In the genomic region with DNA sequence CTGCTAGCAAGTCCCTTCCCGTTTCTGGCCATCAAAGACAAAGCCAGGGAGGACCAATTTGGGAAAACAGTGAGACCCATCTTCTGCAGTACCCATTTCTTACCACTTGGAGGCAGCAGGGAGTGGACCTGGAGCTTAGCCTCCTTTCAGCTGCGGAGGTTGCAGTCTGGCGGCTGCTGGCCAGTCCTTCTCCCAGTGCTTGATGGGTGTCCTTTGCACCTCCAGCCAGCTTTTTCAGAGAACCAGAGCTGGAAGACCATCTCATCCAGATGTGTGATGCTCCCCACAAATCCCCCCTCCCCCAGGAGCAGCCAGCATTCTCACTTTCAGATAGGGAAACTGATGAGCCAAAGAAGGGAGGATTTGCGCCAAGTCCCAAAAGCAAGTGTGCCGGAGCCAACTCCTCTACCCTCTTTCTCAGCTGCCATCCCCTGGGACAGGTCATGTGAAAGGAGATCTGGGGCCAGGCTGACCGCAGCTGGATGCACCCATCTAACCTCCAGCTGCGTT, we compare ENCODE assay signal across 8 mouse cellular contexts. TPM values are rescaled to one million over a fixed set of nuclear protein-coding genes. Genes with fewer than 3 reads are reported as not detected.
A peak's percentile ranks its signal among the peaks of the same experiment; 100 is the strongest.
DNase-seq lines count a peak whose midpoint lies in the region; ATAC-seq and TF ChIP-seq lines count a peak whose summit lies in the region.

No protein-coding gene starts in this region.

- H3K4me1 ChIP-seq in heart, embryonic 11.5 days (ENCODE audit: control insufficient read depth, insufficient read depth, low read length) = peaks cover 8% of the 10 kb centered on the region
- H3K4me1 ChIP-seq in embryonic facial prominence, embryonic 10.5 days = peaks cover 8% of the 10 kb centered on the region
- no peaks in the 10 kb centered on the region for H3K4me1 ChIP-seq in small intestine, adult 2 months (ENCODE audit: control insufficient read depth, insufficient read depth, insufficient read length, low read length)

- H3K27ac ChIP-seq in heart, embryonic 11.5 days (ENCODE audit: low read depth, low read length) = no peak overlapping the region
- no peak overlapping the region for H3K27ac ChIP-seq in embryonic facial prominence, embryonic 10.5 days (replicated peaks)
- 0 out of 2 replicates have a peak overlapping the region, but pooled peaks have one; percentile 18 for H3K27ac ChIP-seq in layer of hippocampus, adult 2 months
- H3K27ac ChIP-seq in small intestine, adult 2 months (ENCODE audit: insufficient read depth, low read depth, low read length) = no peak overlapping the region

- intact Hi-C loops in heart, postnatal 36 days (cut with DNase I) = loop anchor here (1.0 kb wide), 1 partner anchor 46 kb away; no protein-coding TSS in a partner anchor

- peaks cover 11% of the 10 kb centered on the region for H3K27me3 ChIP-seq in heart, embryonic 11.5 days (ENCODE audit: control insufficient read depth, insufficient read depth, low read length)
- H3K27me3 ChIP-seq in embryonic facial prominence, embryonic 10.5 days (replicated peaks; ENCODE audit: low read depth, poor library complexity, severe bottlenecking) = peaks cover 20% of the 10 kb centered on the region
- no peaks in the 10 kb centered on the region for H3K27me3 ChIP-seq in small intestine, adult 2 months (ENCODE audit: control insufficient read depth, insufficient read depth, low read length)

- H3K9ac ChIP-seq in heart, embryonic 11.5 days (ENCODE audit: low read depth, low read length) = no peak overlapping the region

- TF ChIP-seq CTCF in layer of hippocampus, adult 2 months (conservative IDR thresholded peaks at IDR 0.05) = peak; percentile 96
- TF ChIP-seq CTCF in small intestine, adult 2 months (IDR thresholded peaks at IDR 0.05; ENCODE audit: extremely low read depth, insufficient read length, insufficient replicate concordance, low read depth, low read length) = peak; percentile 79; the same call in 1 of the 2 replicates

- 32% methylated on average over 7 of the region's 7 CpGs for WGBS in heart, embryonic 11.5 days (ENCODE audit: insufficient replicate concordance)
- WGBS in embryonic facial prominence, embryonic 10.5 days = 41% methylated on average over 7 of the region's 7 CpGs
- 35% methylated on average over 7 of the region's 7 CpGs for WGBS in small intestine, adult 2 months

- no peaks in the 10 kb centered on the region for H3K9me3 ChIP-seq in heart, embryonic 11.5 days (replicated peaks; ENCODE audit: control insufficient read depth, low read length)
- no peaks in the 10 kb centered on the region for H3K9me3 ChIP-seq in embryonic facial prominence, embryonic 10.5 days

- DNase-seq in heart, adult 11 months = peak; percentile 98
- DNase-seq in adrenal gland, postnatal 25 days = peak; percentile 61
- peak; percentile 74 for DNase-seq in embryonic facial prominence, embryonic 10.5 days (ENCODE audit: low spot score)
- DNase-seq in heart, postnatal 36 days = peak; percentile 78
- DNase-seq in layer of hippocampus, adult 2 months (ENCODE audit: low spot score in 2 of 2) = peak; percentile 65 to 80
- DNase-seq in lung, postnatal 25 days (ENCODE audit: low spot score) = peak; percentile 59

- no peak overlapping the region for H3K4me3 ChIP-seq in heart, embryonic 11.5 days (ENCODE audit: low read depth, low read length)
- H3K4me3 ChIP-seq in embryonic facial prominence, embryonic 10.5 days = no peak overlapping the region
- H3K4me3 ChIP-seq in layer of hippocampus, adult 2 months = no peak overlapping the region; the same call in 1 of the 2 replicates
- no peak overlapping the region for H3K4me3 ChIP-seq in small intestine, adult 2 months (ENCODE audit: low read depth, low read length)

- no peak overlapping the region for H3K4me2 ChIP-seq in heart, embryonic 11.5 days

- H3K36me3 ChIP-seq in heart, embryonic 11.5 days (ENCODE audit: control insufficient read depth, insufficient read depth, low read length) = no peaks in the 10 kb centered on the region
- no peaks in the 10 kb centered on the region for H3K36me3 ChIP-seq in embryonic facial prominence, embryonic 10.5 days (replicated peaks)
- no peaks in the 10 kb centered on the region for H3K36me3 ChIP-seq in small intestine, adult 2 months (ENCODE audit: control insufficient read depth, insufficient read depth, low read length)

- TF ChIP-seq POLR2A in small intestine, adult 2 months (IDR thresholded peaks at IDR 0.05; ENCODE audit: low read depth, low read length) = no peak

- no peak for ATAC-seq in heart, embryonic 11.5 days (replicated peaks; ENCODE audit: insufficient number of reproducible peaks, low FRiP score, low TSS enrichment)

RNA-seq across cellular contexts. Expression of a gene that starts 20.7 kb away (rescaled TPM):
- 0.82 and 0.87 TPM in 2 replicates for polyA plus RNA-seq in heart, embryonic 11.5 days (2014; fragmentation: Nextera tagmentation; extraction: Ambion mirVana)
- total RNA-seq in adrenal gland, postnatal 25 days (2021) = 1.6 and 1.8 TPM in 2 replicates
- not detected in 2 replicates for polyA plus RNA-seq in embryonic facial prominence, embryonic 10.5 days (2016; fragmentation: Nextera tagmentation; extraction: Ambion mirVana)
- not detected for total RNA-seq in heart, postnatal 36 days (2021)
- total RNA-seq in layer of hippocampus, adult 2 months (2021) = not detected
- 1.0 and 2.3 TPM in 2 replicates for polyA plus RNA-seq in small intestine, adult 2 months (2012; rRNA removed)

RNA-seq across cellular contexts. Expression of a gene that starts 21.1 kb away (rescaled TPM):
- polyA plus RNA-seq in heart, embryonic 11.5 days (2014; fragmentation: Nextera tagmentation; extraction: Ambion mirVana) = 18.6 and 22.0 TPM in 2 replicates
- total RNA-seq in adrenal gland, postnatal 25 days (2021) = 10.0 and 10.4 TPM in 2 replicates
- 2.2 and 2.5 TPM in 2 replicates for polyA plus RNA-seq in embryonic facial prominence, embryonic 10.5 days (2016; fragmentation: Nextera tagmentation; extraction: Ambion mirVana)
- 10 to 100 TPM; 14.7 to 16.7 TPM for total RNA-seq in heart, postnatal 36 days (2021)
- total RNA-seq in layer of hippocampus, adult 2 months (2021) = 10 to 100 TPM; 17.4 to 18.4 TPM
- polyA plus RNA-seq in small intestine, adult 2 months (2012; rRNA removed) = 8.3 and 11.4 TPM in 2 replicates

RNA-seq across cellular contexts. Expression of a gene that starts 47.5 kb away (rescaled TPM):
- 2.2 and 2.4 TPM in 2 replicates for polyA plus RNA-seq in heart, embryonic 11.5 days (2014; fragmentation: Nextera tagmentation; extraction: Ambion mirVana)
- 0.86 and 1.1 TPM in 2 replicates for total RNA-seq in adrenal gland, postnatal 25 days (2021)
- polyA plus RNA-seq in embryonic facial prominence, embryonic 10.5 days (2016; fragmentation: Nextera tagmentation; extraction: Ambion mirVana) = 2.1 and 2.4 TPM in 2 replicates
- total RNA-seq in heart, postnatal 36 days (2021) = 1 to 10 TPM in 1 of 2 experiments, under 1 TPM in 1; 0.73 to 1.4 TPM
- total RNA-seq in layer of hippocampus, adult 2 months (2021) = 100 to 1,000 TPM; 249 to 268 TPM
- polyA plus RNA-seq in small intestine, adult 2 months (2012; rRNA removed) = 0.38 and 0.39 TPM in 2 replicates

Comparison
In these comparisons a context has a peak if more than half of its experiments do, and no peak if none do; other contexts are left out.
1. RNA of a gene that starts 47.5 kb away (total RNA-seq): 249 to 268 TPM in layer of hippocampus, adult 2 months; 0.73 to 1.4 TPM in heart, postnatal 36 days and 0.86 to 1.1 TPM in adrenal gland, postnatal 25 days; every median in the first group is over 100 times any median in the second.
2. Peak in every context shown above with its lines, with median percentiles within 50 percentile points of each other: DNase-seq.